Mouse (Mus musculus) heart, postnatal 10 days (tissue): ENCODE results near the gene Olfr1331. TPM values are rescaled to one million over a fixed set of nuclear protein-coding genes. Genes with fewer than 3 reads are reported as not detected.
"Not testable (repeated sequence)": the region's sequence is repeated elsewhere in the genome, so short reads cannot be mapped to it uniquely, and the experiment has no call there.

Experiments
- DNase-seq, 2 experiments: peaks; one replicate each; pipeline ENCODE4 v3.0.0; 2021
- intact Hi-C: fragments of 180-260 bp; cut with DNase I; formaldehyde crosslinking; loops from one replicate; pipeline ENCODE4 v1.15.1; 2025
- total RNA-seq, 2 experiments: library from RNA; stranded (reverse); gene quantifications; 2 replicates each; pipeline ENCODE4 v1.2.3; 2021

Gene Olfr1331
- not detected for total RNA-seq

DNA sequence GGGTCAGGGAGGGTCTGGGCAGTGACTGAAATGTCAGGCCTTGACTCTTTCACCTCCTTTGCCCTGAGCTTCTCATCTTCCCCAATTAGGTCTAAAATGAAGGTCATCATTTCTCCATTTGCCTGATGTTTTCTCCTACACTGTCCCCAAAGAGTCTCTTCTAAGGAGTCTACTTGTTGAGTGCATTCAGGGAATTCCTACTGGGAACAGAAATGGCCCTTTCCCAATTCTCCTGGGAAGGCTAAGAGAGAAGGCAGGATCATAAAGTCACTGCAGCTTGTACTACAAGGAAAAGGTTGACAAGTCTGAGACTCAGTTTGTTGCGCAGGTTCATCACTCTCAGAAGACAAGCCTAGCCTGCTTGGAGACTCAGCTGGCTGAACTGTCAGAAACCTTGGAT is at the start of gene Olfr1331:
Gene Olfr1331 (plus strand): TSS at position 301 of the 400 bp plus-strand sequence.
- no peak for DNase-seq
- intact Hi-C loops, result no loop called here

DNA sequence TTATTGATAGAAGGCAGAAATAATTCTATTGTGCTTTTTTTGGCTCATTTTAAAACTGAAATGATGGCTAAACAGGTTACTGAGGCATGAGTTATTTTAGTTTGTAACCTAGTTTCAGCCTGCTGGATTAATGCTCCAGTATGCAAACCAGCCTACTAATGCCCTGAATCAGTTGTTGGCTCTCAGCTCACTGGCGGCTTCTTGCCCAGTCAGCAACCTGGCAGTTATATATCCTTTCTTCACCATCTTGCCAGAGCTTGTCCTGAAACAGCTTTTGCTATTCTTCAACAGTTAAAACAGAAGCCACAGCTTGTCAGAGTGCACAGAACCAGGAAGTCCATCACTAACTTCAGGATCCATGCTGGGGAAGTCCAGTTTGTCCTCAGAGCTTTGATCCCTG is 45.5 kb upstream of the Olfr1331 start:
- DNase-seq, result no peak
- intact Hi-C loops, result no loop called here

GRCm38 (mm10) chr4:118836179-118836578 is 28.3 kb upstream of the Olfr1331 start, which contains the start of gene Olfr1333:
TSS of gene Olfr1333 (minus strand) at chr4:118836279.
- DNase-seq, result no peak
- intact Hi-C loops, result loop anchor here (1.0 kb wide), 1 partner anchor 39 kb away; no protein-coding TSS in a partner anchor

- intact Hi-C loops, result no loop called here
- peak; percentile 7 to 17 for DNase-seq
Measured at GRCm38 (mm10) chr4:118861791-118862190, 2.7 kb upstream of the Olfr1331 start.

- intact Hi-C loops, result no loop called here
- peak; percentile 31 to 41 for DNase-seq
Measured at GRCm38 (mm10) chr4:118862704-118863103, 1.7 kb upstream of the Olfr1331 start.

DNA sequence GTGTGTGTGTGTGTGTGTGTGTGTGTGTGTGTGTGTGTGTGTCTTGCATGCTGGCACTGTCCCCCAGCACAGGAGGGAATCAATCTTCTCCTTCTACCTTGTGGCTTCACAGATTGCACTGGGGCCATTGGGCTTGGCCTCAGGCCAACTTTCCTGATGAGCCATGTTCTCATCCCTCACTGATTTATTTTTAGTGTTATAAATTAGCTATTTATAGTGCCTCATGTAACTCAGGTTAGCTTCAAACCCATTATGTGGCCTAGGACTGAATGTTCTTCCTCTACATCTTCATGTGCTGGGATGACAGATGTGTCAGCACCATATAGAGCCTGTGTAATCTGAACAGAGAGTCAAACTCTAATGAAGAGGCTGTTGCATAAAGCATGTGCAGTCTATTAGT is 3.1 kb downstream of the Olfr1331 start:
- DNase-seq, result peak; percentile 7 to 33
- intact Hi-C loops, result no loop called here

DNA sequence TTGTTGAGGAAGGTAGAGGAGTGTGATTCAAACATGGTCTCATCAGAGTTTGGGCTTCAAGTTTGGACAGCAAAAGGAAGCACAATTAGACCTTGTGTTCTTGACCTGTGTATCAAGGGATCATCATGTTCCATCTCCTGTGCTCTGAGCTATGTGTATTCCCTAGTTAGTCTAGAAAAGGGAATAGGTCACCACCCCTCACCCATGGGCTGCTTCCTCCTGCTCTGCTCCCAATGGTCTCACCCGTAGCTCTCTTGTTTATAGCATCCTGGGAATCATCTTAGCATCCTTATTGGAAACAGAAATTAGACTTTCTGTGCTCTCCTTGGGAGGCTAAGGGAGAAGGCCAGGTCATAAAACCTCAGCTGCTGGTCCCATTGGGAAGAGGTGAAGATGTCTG is 23.8 kb downstream of the Olfr1331 start, which contains the start of gene Olfr1330:
Gene Olfr1330 (plus strand): TSS at position 301 of the 400 bp plus-strand sequence.
- intact Hi-C loops, result no loop called here
- no peak for DNase-seq

DNA sequence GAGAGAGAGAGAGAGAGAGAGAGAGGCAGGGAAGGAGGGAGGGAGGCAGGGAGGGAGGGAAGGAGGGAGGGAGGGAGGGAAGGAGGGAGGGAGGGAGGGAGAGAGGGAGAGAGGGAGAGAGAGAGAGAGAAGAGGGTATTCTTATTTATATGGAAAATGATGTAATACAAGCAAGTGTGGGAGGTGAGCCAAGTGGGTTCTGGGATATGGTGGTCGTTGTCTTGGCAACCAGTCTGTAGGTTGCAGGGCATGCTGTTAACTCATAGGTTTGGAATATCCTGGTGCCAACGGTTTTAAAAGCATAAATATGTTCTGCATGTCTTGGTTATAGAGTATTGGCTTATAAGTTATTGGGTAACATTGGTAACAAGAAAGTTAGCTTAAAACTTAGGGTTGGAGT is 37.5 kb downstream of the Olfr1331 start:
- intact Hi-C loops, result no loop called here
- no peak for DNase-seq

DNA sequence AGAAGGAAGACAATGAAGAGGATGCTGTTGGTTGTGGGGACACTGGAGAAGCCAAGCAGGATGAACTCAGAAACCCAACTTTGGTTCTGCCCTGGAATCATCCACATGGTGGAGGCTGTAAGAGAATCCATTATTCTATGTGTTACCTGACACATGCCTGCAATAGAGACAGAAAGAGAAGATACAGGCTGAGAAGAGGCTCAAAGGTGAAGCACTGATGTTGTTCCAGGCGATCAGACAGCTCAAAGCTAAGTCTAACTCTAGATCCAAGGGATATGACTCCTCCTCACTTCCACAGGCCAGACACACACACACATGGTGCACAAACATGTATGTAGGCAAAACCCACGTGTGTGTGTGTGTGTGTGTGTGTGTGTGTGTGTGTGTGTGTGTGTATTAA is 52.9 kb downstream of the Olfr1331 start, which contains the start of gene Olfr1329:
Gene Olfr1329 (minus strand): TSS at position 101 of the 400 bp plus-strand sequence.
- DNase-seq, intact Hi-C loops: not testable (repeated sequence)

Other genes with a start within 250 kb of the Olfr1331 start
- gene Cfap57, start 243.9 kb upstream of the Olfr1331 start, total RNA-seq, result under 1 TPM; 0.07 to 0.17 TPM
- gene Ebna1bp2, start 243.8 kb upstream of the Olfr1331 start, total RNA-seq, result 10 to 100 TPM; 39.8 to 49.6 TPM
- not detected for gene Olfr62, start 205.7 kb upstream of the Olfr1331 start, total RNA-seq
- not detected for gene Olfr1342, start 171.9 kb upstream of the Olfr1331 start, total RNA-seq
- not detected for gene Olfr1341, start 161.1 kb upstream of the Olfr1331 start, total RNA-seq
- gene Olfr1340, start 144.5 kb upstream of the Olfr1331 start, total RNA-seq, result not detected
- gene Olfr1339, start 132.5 kb upstream of the Olfr1331 start, total RNA-seq, result not detected
- not detected for gene Olfr1338, start 105.9 kb upstream of the Olfr1331 start, total RNA-seq
- gene Olfr1337, start 82.1 kb upstream of the Olfr1331 start, total RNA-seq, result not detected
- gene Olfr1335, start 54.7 kb upstream of the Olfr1331 start, total RNA-seq, result not detected
- gene Olfr1333, start 28.4 kb upstream of the Olfr1331 start, total RNA-seq, result not detected
- not detected for gene Olfr1330, start 23.9 kb downstream of the Olfr1331 start, total RNA-seq
- gene Olfr1329, start 52.8 kb downstream of the Olfr1331 start, total RNA-seq, result not detected
- gene Olfr1328, start 74.0 kb downstream of the Olfr1331 start, total RNA-seq, result not detected
- under 1 TPM in 1 of 2 experiments, not detected in 1; 0.38 TPM for gene Lao1, start 96.9 kb downstream of the Olfr1331 start, total RNA-seq
- gene Slc2a1, start 244.1 kb downstream of the Olfr1331 start, total RNA-seq, result 1 to 10 TPM; 5.1 to 7.7 TPM